Mouse (Mus musculus): ENCODE data around the gene St3gal3. TPM values are rescaled to one million over a fixed set of nuclear protein-coding genes. Genes with fewer than 3 reads are reported as not detected.

Gene St3gal3
- polyA plus RNA-seq, 1 experiment from 2014 or later = 10.8 TPM

GRCm38 (mm10) chr4:118079195-118079594 is 55.5 kb downstream of the St3gal3 start:
- peaks cover 1% of the 10 kb centered on the region; the same call in 1 of the 2 replicates for H3K9me3 ChIP-seq
- H3K36me3 ChIP-seq = no peaks in the 10 kb centered on the region
- no peak overlapping the region for H3K9ac ChIP-seq
- 86% methylated on average over 8 of the region's 8 CpGs for WGBS
- no peak overlapping the region for H3K4me3 ChIP-seq
- H3K4me2 ChIP-seq = no peak overlapping the region
- no peak for ATAC-seq (ENCODE audit: low FRiP score)
- H3K4me1 ChIP-seq (replicated peaks) = peaks cover 27% of the 10 kb centered on the region
- H3K27me3 ChIP-seq = no peaks in the 10 kb centered on the region
- no peak overlapping the region for H3K27ac ChIP-seq

- WGBS = 80% methylated on average over 9 of the region's 9 CpGs
- no peak for ATAC-seq (ENCODE audit: low FRiP score)
Observed at GRCm38 (mm10) chr4:118078576-118078975, 56.1 kb downstream of the St3gal3 start.

GRCm38 (mm10) chr4:118077293-118077752 is 57.4 kb downstream of the St3gal3 start:
- no peak for ATAC-seq (ENCODE audit: low FRiP score)
- H3K9me3 ChIP-seq = peaks cover 6% of the 10 kb centered on the region; the same call in 1 of the 2 replicates
- H3K27me3 ChIP-seq = no peaks in the 10 kb centered on the region
- H3K36me3 ChIP-seq = no peaks in the 10 kb centered on the region
- WGBS = 58% methylated on average over 12 of the region's 12 CpGs
- no peak overlapping the region for H3K9ac ChIP-seq
- H3K4me1 ChIP-seq (replicated peaks) = peaks cover 19% of the 10 kb centered on the region
- H3K27ac ChIP-seq = peak overlapping the region; percentile 44
- no peak overlapping the region for H3K4me2 ChIP-seq
- H3K4me3 ChIP-seq = no peak overlapping the region

More at GRCm38 (mm10) chr4:118078576-118078975, 56.1 kb downstream of the St3gal3 start:
- Histone ChIP-seq H3K4me3 (no peak overlapping the region), H3K4me1 (replicated peaks) (peaks cover 24% of the 10 kb centered on the region), H3K4me2 (no peak overlapping the region), H3K27ac (peak overlapping the region; percentile 30; the same call in 1 of the 2 replicates), H3K27me3 (no peaks in the 10 kb centered on the region), H3K9ac (no peak overlapping the region), H3K36me3 (no peaks in the 10 kb centered on the region), H3K9me3 (peaks cover 6% of the 10 kb centered on the region; the same call in 1 of the 2 replicates)

GRCm38 (mm10) chr4:118076648-118077047 is 58.1 kb downstream of the St3gal3 start:
- WGBS = 87% methylated on average over 1 of the region's 1 CpGs
- Histone ChIP-seq H3K36me3 (no peaks in the 10 kb centered on the region), H3K9me3 (peaks cover 6% of the 10 kb centered on the region; the same call in 1 of the 2 replicates), H3K27me3 (no peaks in the 10 kb centered on the region), H3K9ac (no peak overlapping the region), H3K4me2 (no peak overlapping the region), H3K4me3 (no peak overlapping the region), H3K4me1 (replicated peaks) (peaks cover 21% of the 10 kb centered on the region), H3K27ac (no peak overlapping the region)
- ATAC-seq (ENCODE audit: low FRiP score) = no peak

GRCm38 (mm10) chr4:118075343-118075742 is 59.4 kb downstream of the St3gal3 start:
- Histone ChIP-seq H3K36me3 (no peaks in the 10 kb centered on the region), H3K9ac (no peak overlapping the region), H3K4me1 (replicated peaks) (peaks cover 26% of the 10 kb centered on the region), H3K9me3 (peaks cover 6% of the 10 kb centered on the region; the same call in 1 of the 2 replicates), H3K4me2 (no peak overlapping the region), H3K4me3 (no peak overlapping the region), H3K27ac (no peak overlapping the region), H3K27me3 (no peaks in the 10 kb centered on the region)
- ATAC-seq (ENCODE audit: low FRiP score) = no peak
- 68% methylated on average over 9 of the region's 9 CpGs for whole genome bisulfite sequencing

GRCm38 (mm10) chr4:118074236-118074635 is 60.5 kb downstream of the St3gal3 start:
- H3K36me3 ChIP-seq = no peaks in the 10 kb centered on the region
- no peaks in the 10 kb centered on the region for H3K27me3 ChIP-seq
- whole genome bisulfite sequencing = 91% methylated on average over 4 of the region's 4 CpGs
- H3K4me2 ChIP-seq = no peak overlapping the region
- H3K9me3 ChIP-seq = peaks cover 6% of the 10 kb centered on the region; the same call in 1 of the 2 replicates
- no peak for ATAC-seq (ENCODE audit: low FRiP score)
- H3K4me1 ChIP-seq (replicated peaks) = peaks cover 26% of the 10 kb centered on the region
- no peak overlapping the region for H3K4me3 ChIP-seq
- H3K27ac ChIP-seq = no peak overlapping the region
- no peak overlapping the region for H3K9ac ChIP-seq

- Histone ChIP-seq H3K4me2 (no peak overlapping the region), H3K9ac (no peak overlapping the region), H3K27me3 (no peaks in the 10 kb centered on the region), H3K36me3 (no peaks in the 10 kb centered on the region), H3K9me3 (peaks cover 6% of the 10 kb centered on the region; the same call in 1 of the 2 replicates), H3K4me1 (replicated peaks) (peaks cover 20% of the 10 kb centered on the region), H3K27ac (no peak overlapping the region), H3K4me3 (no peak overlapping the region)
- ATAC-seq (ENCODE audit: low FRiP score) = no peak
- WGBS = 92% methylated on average over 6 of the region's 6 CpGs
Observed at GRCm38 (mm10) chr4:118073128-118073527, 61.6 kb downstream of the St3gal3 start.

GRCm38 (mm10) chr4:118071891-118072290 is 62.8 kb downstream of the St3gal3 start:
- 72% methylated on average over 7 of the region's 7 CpGs for WGBS
- Histone ChIP-seq H3K36me3 (no peaks in the 10 kb centered on the region), H3K27ac (peak overlapping the region; percentile 3; the same call in 1 of the 2 replicates), H3K27me3 (no peaks in the 10 kb centered on the region), H3K4me3 (no peak overlapping the region), H3K9me3 (peaks cover 6% of the 10 kb centered on the region; the same call in 1 of the 2 replicates), H3K9ac (no peak overlapping the region), H3K4me2 (no peak overlapping the region), H3K4me1 (replicated peaks) (peaks cover 10% of the 10 kb centered on the region)
- no peak for ATAC-seq (ENCODE audit: low FRiP score)

- 0 out of 2 replicates have a peak, but pooled peaks cover 6% of the 10 kb centered on the region for H3K9me3 ChIP-seq
- H3K27me3 ChIP-seq = no peaks in the 10 kb centered on the region
- no peak overlapping the region for H3K4me3 ChIP-seq
- H3K36me3 ChIP-seq = no peaks in the 10 kb centered on the region
- H3K4me1 ChIP-seq (replicated peaks) = peaks cover 10% of the 10 kb centered on the region
- WGBS = 92% methylated on average over 9 of the region's 9 CpGs
- no peak overlapping the region for H3K9ac ChIP-seq
- H3K27ac ChIP-seq = no peak overlapping the region
- H3K4me2 ChIP-seq = no peak overlapping the region
- ATAC-seq (ENCODE audit: low FRiP score) = no peak
Observed at GRCm38 (mm10) chr4:118070255-118071234, 64.2 kb downstream of the St3gal3 start.

GRCm38 (mm10) chr4:118061809-118062463 is 72.8 kb downstream of the St3gal3 start:
- H3K9me3 ChIP-seq = no peaks in the 10 kb centered on the region
- H3K27me3 ChIP-seq = no peaks in the 10 kb centered on the region
- ATAC-seq (ENCODE audit: low FRiP score) = no peak
- peaks cover 21% of the 10 kb centered on the region for H3K4me1 ChIP-seq (replicated peaks)
- no peak overlapping the region for H3K27ac ChIP-seq
- no peaks in the 10 kb centered on the region for H3K36me3 ChIP-seq
- no peak overlapping the region for H3K9ac ChIP-seq
- 58% methylated on average over 9 of the region's 9 CpGs for WGBS
- no peak overlapping the region for H3K4me3 ChIP-seq
- no peak overlapping the region for H3K4me2 ChIP-seq

GRCm38 (mm10) chr4:118060915-118061530 is 73.7 kb downstream of the St3gal3 start:
- no peak for ATAC-seq (ENCODE audit: low FRiP score)
- Histone ChIP-seq H3K27me3 (no peaks in the 10 kb centered on the region), H3K9ac (no peak overlapping the region), H3K4me2 (no peak overlapping the region), H3K27ac (no peak overlapping the region), H3K36me3 (no peaks in the 10 kb centered on the region), H3K9me3 (no peaks in the 10 kb centered on the region), H3K4me3 (no peak overlapping the region), H3K4me1 (replicated peaks) (peaks cover 21% of the 10 kb centered on the region)
- 94% methylated on average over 13 of the region's 13 CpGs for WGBS
